Comparison of ENCODE assay signal across 8 mouse cellular contexts in genomic region chr11:53299551-53300329, GRCm38 (mm10). TPM values are rescaled to one million over a fixed set of nuclear protein-coding genes. Genes with fewer than 3 reads are reported as not detected.
DNase-seq lines count a peak whose midpoint lies in the region; ATAC-seq and TF ChIP-seq lines count a peak whose summit lies in the region.

No protein-coding gene starts in this region.

- peak overlapping the region; percentile 98 for H3K9ac ChIP-seq in heart, postnatal 0 days (replicated peaks; ENCODE audit: low read depth, low read length)

- TF ChIP-seq CTCF in brain, embryonic 14.5 days (IDR thresholded peaks at IDR 0.05; ENCODE audit: borderline replicate concordance, extremely low read depth, insufficient read depth, insufficient read length): no peak
- TF ChIP-seq CTCF in heart, postnatal 0 days (IDR thresholded peaks at IDR 0.05; ENCODE audit: low read depth): no peak
- TF ChIP-seq CTCF in lung, adult 2 months (IDR thresholded peaks at IDR 0.05; ENCODE audit: insufficient read depth, low read length): no peak

- WGBS in heart, postnatal 0 days: under 1% methylated on average over 80 of the region's 80 CpGs
- WGBS in lung, adult 2 months: under 1% methylated on average over 80 of the region's 80 CpGs

- no peaks in the 10 kb centered on the region for H3K27me3 ChIP-seq in heart, postnatal 0 days (ENCODE audit: control insufficient read depth, insufficient read depth, low read length)

- TF ChIP-seq POLR2A in brain, embryonic 14.5 days (IDR thresholded peaks at IDR 0.05; ENCODE audit: borderline replicate concordance, extremely low read depth, insufficient read depth, insufficient read length, poor library complexity, severe bottlenecking): no peak
- no peak for TF ChIP-seq POLR2A in lung, adult 2 months (IDR thresholded peaks at IDR 0.05; ENCODE audit: borderline replicate concordance, extremely low read depth, low read depth, low read length)

- peak overlapping the region; percentile 100 for H3K27ac ChIP-seq in heart, postnatal 0 days (ENCODE audit: low read depth)

- peak; percentile 23 to 54 for DNase-seq in CD8-positive naive resting alpha-beta T cell, adult 2 months (ENCODE audit: low read depth in 2 of 2, low spot score in 2 of 2)
- peak; percentile 41 for DNase-seq in brain, embryonic 14.5 days (ENCODE audit: low read depth)
- DNase-seq in heart, postnatal 0 days (ENCODE audit: low spot score): peak; percentile 53
- peak; percentile 77 to 85 for DNase-seq in kidney, postnatal 4 days
- DNase-seq in lung, adult 2 months: peak; percentile 56
- peak; percentile 67 for DNase-seq in thymus, postnatal 0 days (ENCODE audit: low spot score)

- H3K4me3 ChIP-seq in heart, postnatal 0 days (ENCODE audit: low read depth, low read length): peak overlapping the region; percentile 88
- H3K4me3 ChIP-seq in lung, adult 2 months (replicated peaks; ENCODE audit: extremely low read depth, low read depth, low read length): peak overlapping the region; percentile 80

- peak overlapping the region; percentile 86 for H3K4me2 ChIP-seq in heart, postnatal 0 days (ENCODE audit: low read depth, low read length)

- no peak for TF ChIP-seq EP300 in heart, postnatal 0 days (IDR thresholded peaks at IDR 0.05; ENCODE audit: low read depth)

- H3K36me3 ChIP-seq in heart, postnatal 0 days (replicated peaks; ENCODE audit: control insufficient read depth, insufficient read depth, low read length): peaks cover 3% of the 10 kb centered on the region; the same call in 1 of the 2 replicates

- ATAC-seq in erythroid progenitor cell, adult 5-6 weeks (replicated peaks; ENCODE audit: low FRiP score, poor library complexity, severe bottlenecking): peak; percentile 48
- ATAC-seq in heart, postnatal 0 days (ENCODE audit: insufficient read depth, low read depth): peak; percentile 59
- peak; percentile 46 for ATAC-seq in neutrophil, adult 5-6 weeks (ENCODE audit: extremely low read depth, insufficient number of reproducible peaks, low FRiP score, poor library complexity, severe bottlenecking)

- no peaks in the 10 kb centered on the region for H3K9me3 ChIP-seq in heart, postnatal 0 days (replicated peaks; ENCODE audit: control insufficient read depth, low read length)

- H3K4me1 ChIP-seq in heart, postnatal 0 days (ENCODE audit: control insufficient read depth, insufficient read depth): peaks cover 20% of the 10 kb centered on the region
- peaks cover 6% of the 10 kb centered on the region for H3K4me1 ChIP-seq in lung, adult 2 months (ENCODE audit: control insufficient read depth, insufficient read depth, low read length)

RNA-seq across cellular contexts. Expression of gene Hspa4, which starts 0.5 kb away (rescaled TPM):
- 59.4 and 91.9 TPM in 2 replicates for polyA plus RNA-seq in brain, embryonic 14.5 days (2012; rRNA removed)
- total RNA-seq in erythroid progenitor cell, adult 5-6 weeks (2015; ENCODE audit: low replicate concordance): 36.5 and 48.7 TPM in 2 replicates
- 101 and 152 TPM in 2 replicates for total RNA-seq in erythroid progenitor cell, adult 5-6 weeks (2017; ENCODE audit: low replicate concordance)
- total RNA-seq in heart, postnatal 0 days (2014; rRNA removed; ENCODE audit: low replicate concordance): 54.0 and 64.3 TPM in 2 replicates
- polyA plus RNA-seq in heart, postnatal 0 days (2015; fragmentation: Nextera tagmentation; extraction: Ambion mirVana): 59.0 and 75.6 TPM in 2 replicates
- polyA plus RNA-seq in lung, adult 2 months (2012; rRNA removed): 22.0 and 24.9 TPM in 2 replicates
- 190 and 223 TPM in 2 replicates for total RNA-seq in neutrophil, adult 5-6 weeks (2017)
- 99.0 and 106 TPM in 2 replicates for polyA plus RNA-seq in thymus, postnatal 0 days (2015; fragmentation: Nextera tagmentation; extraction: Ambion mirVana)

RNA-seq across cellular contexts. Expression of gene Zcchc10, which starts 24.7 kb away (rescaled TPM):
- 9.5 and 11.3 TPM in 2 replicates for polyA plus RNA-seq in brain, embryonic 14.5 days (2012; rRNA removed)
- total RNA-seq in erythroid progenitor cell, adult 5-6 weeks (2015; ENCODE audit: low replicate concordance): 4.7 and 19.3 TPM in 2 replicates
- 0.39 and 4.0 TPM in 2 replicates for total RNA-seq in erythroid progenitor cell, adult 5-6 weeks (2017; ENCODE audit: low replicate concordance)
- 1.2 TPM in 1 of 2 replicates, not detected in the other for total RNA-seq in heart, postnatal 0 days (2014; rRNA removed; ENCODE audit: low replicate concordance)
- 15.3 and 15.4 TPM in 2 replicates for polyA plus RNA-seq in heart, postnatal 0 days (2015; fragmentation: Nextera tagmentation; extraction: Ambion mirVana)
- 3.0 and 5.1 TPM in 2 replicates for polyA plus RNA-seq in lung, adult 2 months (2012; rRNA removed)
- total RNA-seq in neutrophil, adult 5-6 weeks (2017): 4.7 and 7.3 TPM in 2 replicates
- 28.6 and 30.1 TPM in 2 replicates for polyA plus RNA-seq in thymus, postnatal 0 days (2015; fragmentation: Nextera tagmentation; extraction: Ambion mirVana)

RNA-seq across cellular contexts. Expression of gene Aff4, which starts 50.9 kb away (rescaled TPM):
- 49.1 and 69.0 TPM in 2 replicates for polyA plus RNA-seq in brain, embryonic 14.5 days (2012; rRNA removed)
- total RNA-seq in erythroid progenitor cell, adult 5-6 weeks (2015; ENCODE audit: low replicate concordance): 23.9 and 67.4 TPM in 2 replicates
- 20.7 and 27.0 TPM in 2 replicates for total RNA-seq in erythroid progenitor cell, adult 5-6 weeks (2017; ENCODE audit: low replicate concordance)
- 59.6 and 70.1 TPM in 2 replicates for total RNA-seq in heart, postnatal 0 days (2014; rRNA removed; ENCODE audit: low replicate concordance)
- 27.6 and 36.0 TPM in 2 replicates for polyA plus RNA-seq in heart, postnatal 0 days (2015; fragmentation: Nextera tagmentation; extraction: Ambion mirVana)
- 14.0 and 20.4 TPM in 2 replicates for polyA plus RNA-seq in lung, adult 2 months (2012; rRNA removed)
- total RNA-seq in neutrophil, adult 5-6 weeks (2017): 183 and 186 TPM in 2 replicates
- polyA plus RNA-seq in thymus, postnatal 0 days (2015; fragmentation: Nextera tagmentation; extraction: Ambion mirVana): 27.1 and 36.1 TPM in 2 replicates

Comparison
In these comparisons a context has a peak if more than half of its experiments do, and no peak if none do; other contexts are left out.
1. Peak in every context shown above with its lines: DNase-seq, ATAC-seq, H3K4me3 ChIP-seq and H3K27ac ChIP-seq.